Mouse (Mus musculus): ENCODE data around the gene Tmem132d. TPM values are rescaled to one million over a fixed set of nuclear protein-coding genes. Genes with fewer than 3 reads are reported as not detected.
"Not testable (repeated sequence)": the region's sequence is repeated elsewhere in the genome, so short reads cannot be mapped to it uniquely, and the experiment has no call there.

Gene Tmem132d
- polyA plus RNA-seq, 1 experiment: 5.8 TPM

DNA sequence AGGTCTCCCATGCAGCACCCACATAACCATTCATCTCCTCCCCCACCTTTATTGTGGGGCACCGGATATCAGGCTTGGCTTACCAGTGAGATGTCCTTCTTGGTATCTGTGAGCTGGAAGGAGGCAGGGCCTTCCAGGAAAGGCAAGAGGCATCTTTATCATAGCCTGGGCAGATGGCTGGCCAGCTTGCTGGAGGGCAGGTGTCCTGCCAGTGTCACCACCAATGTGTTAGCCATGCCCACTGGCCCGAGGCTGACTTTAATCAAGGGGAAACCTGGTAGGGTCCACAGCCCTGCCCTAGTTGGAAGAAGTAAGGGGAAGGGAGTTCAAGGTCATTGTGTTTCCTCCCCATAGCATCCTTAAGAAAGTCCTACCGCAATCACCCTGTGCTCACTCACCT lies 676.9 kb downstream of the Tmem132d start:
- no peak for DNase-seq (ENCODE audit: low read depth)
- TF ChIP-seq CTCF (IDR thresholded peaks at IDR 0.05; ENCODE audit: borderline replicate concordance, extremely low read depth, insufficient read depth, insufficient read length) (no peak), POLR2A (IDR thresholded peaks at IDR 0.05; ENCODE audit: borderline replicate concordance, extremely low read depth, insufficient read depth, insufficient read length, poor library complexity, severe bottlenecking) (no peak)

GRCm38 (mm10) chr5:127755594-127755993 lies 677.3 kb downstream of the Tmem132d start:
- DNase-seq (ENCODE audit: low read depth): peak; percentile 73
- TF ChIP-seq POLR2A (IDR thresholded peaks at IDR 0.05; ENCODE audit: borderline replicate concordance, extremely low read depth, insufficient read depth, insufficient read length, poor library complexity, severe bottlenecking) (no peak), CTCF (IDR thresholded peaks at IDR 0.05; ENCODE audit: borderline replicate concordance, extremely low read depth, insufficient read depth, insufficient read length) (no peak)

GRCm38 (mm10) chr5:127751262-127751975 lies 681.5 kb downstream of the Tmem132d start:
- TF ChIP-seq POLR2A (IDR thresholded peaks at IDR 0.05; ENCODE audit: borderline replicate concordance, extremely low read depth, insufficient read depth, insufficient read length, poor library complexity, severe bottlenecking) (no peak), CTCF (IDR thresholded peaks at IDR 0.05; ENCODE audit: borderline replicate concordance, extremely low read depth, insufficient read depth, insufficient read length) (no peak)
- DNase-seq (ENCODE audit: low read depth): peak; percentile 89

- not testable (repeated sequence) for DNase-seq (ENCODE audit: low read depth)
Measured at GRCm38 (mm10) chr5:127749540-127749939, 683.3 kb downstream of the Tmem132d start.

GRCm38 (mm10) chr5:127741331-127741730 lies 691.5 kb downstream of the Tmem132d start:
- peak; percentile 84 for DNase-seq (ENCODE audit: low read depth)
- TF ChIP-seq CTCF (IDR thresholded peaks at IDR 0.05; ENCODE audit: borderline replicate concordance, extremely low read depth, insufficient read depth, insufficient read length) (no peak), POLR2A (IDR thresholded peaks at IDR 0.05; ENCODE audit: borderline replicate concordance, extremely low read depth, insufficient read depth, insufficient read length, poor library complexity, severe bottlenecking) (no peak)

Other genes starting within 250 kb of the Tmem132d start
- 13.8 and 23.6 TPM in 2 replicates for gene Fzd10, start 167.8 kb upstream of the Tmem132d start, polyA plus RNA-seq (2012; rRNA removed)